Mouse (Mus musculus) C2C12 (cell line): ENCODE measurements at regions not wholly inside any gene's neighbourhood (a gene's known extent, or its start where the extent isn't known, plus 50 kb on each side); places are given as distances from the start of the nearest gene placed in this dataset.

ENCODE experiments used
- CEBPB ChIP-seq: IDR thresholded peaks from one replicate; pipeline ENCODE4 v1.6.1; 2011; ENCODE audit warnings: low read depth, mild to moderate bottlenecking, control low read depth, moderate library complexity
- CTCF ChIP-seq: IDR thresholded peaks from one replicate; pipeline ENCODE4 v1.5.1; 2011; ENCODE audit not compliant: control insufficient read depth, insufficient read depth, insufficient read length
- MAX ChIP-seq: IDR thresholded peaks from one replicate; pipeline ENCODE4 v1.6.1; 2011; ENCODE audit warnings: mild to moderate bottlenecking, control low read depth
- MYOG ChIP-seq: IDR thresholded peaks from one replicate; pipeline ENCODE4 v1.6.1; 2011; ENCODE audit not compliant: control insufficient read depth, insufficient read length; ENCODE audit errors: extremely low read depth
- USF1 ChIP-seq: IDR thresholded peaks from one replicate; pipeline ENCODE4 v1.6.1; 2011; ENCODE audit warnings: low read depth, mild to moderate bottlenecking, control low read depth, moderate library complexity

GRCm38 (mm10) chr7:115020023-115020422 is 276.5 kb downstream of the Insc start:
- TF ChIP-seq CTCF (no peak), CEBPB (no peak), MAX (no peak), USF1 (no peak), MYOG (no peak)
